Mouse (Mus musculus) lung, adult 18-20 months (tissue): ENCODE measurements around the gene Krtap4-8.
"Not testable (repeated sequence)": the region's sequence is repeated elsewhere in the genome, so short reads cannot be mapped to it uniquely, and the experiment has no call there.

Experiments
- DNase-seq, 2 experiments: peaks; one replicate each; pipeline ENCODE4 v3.0.0; 2022; ENCODE audit warnings: mixed read lengths in 2 of 2

Krtap4-8 gene

GRCm38 (mm10) chr11:99780604-99781003 lies at the start of gene Krtap4-8:
TSS of gene Krtap4-8 (minus strand) at chr11:99780704.
- no peak for DNase-seq

- not testable (repeated sequence) for DNase-seq
Measured at GRCm38 (mm10) chr11:99815566-99815965, 35.1 kb upstream of the Krtap4-8 start, which contains the start of gene Gm11564. TSS of gene Gm11564 (minus strand) at chr11:99815666.

- not testable (repeated sequence) for DNase-seq
Measured at GRCm38 (mm10) chr11:99809792-99810191, 29.3 kb upstream of the Krtap4-8 start, which contains the start of gene Krtap4-13. TSS of gene Krtap4-13 (minus strand) at chr11:99809892.

- DNase-seq = not testable (repeated sequence)
Measured at GRCm38 (mm10) chr11:99804346-99804745, 23.8 kb upstream of the Krtap4-8 start, which contains the start of gene Gm11554. TSS of gene Gm11554 (minus strand) at chr11:99804446.

- not testable (repeated sequence) for DNase-seq
Measured at GRCm38 (mm10) chr11:99798832-99799231, 18.3 kb upstream of the Krtap4-8 start, which contains the start of gene Gm11569. TSS of gene Gm11569 (minus strand) at chr11:99798932.

GRCm38 (mm10) chr11:99793367-99793766 lies 12.9 kb upstream of the Krtap4-8 start, which contains the start of gene Gm11596:
TSS of gene Gm11596 (minus strand) at chr11:99793467.
- DNase-seq = no peak

- not testable (repeated sequence) for DNase-seq
Measured at GRCm38 (mm10) chr11:99784900-99785299, 4.4 kb upstream of the Krtap4-8 start, which contains the start of gene Krtap4-9. TSS of gene Krtap4-9 (plus strand) at chr11:99785200.

- no peak for DNase-seq
Measured at GRCm38 (mm10) chr11:99778401-99778800, 2.1 kb downstream of the Krtap4-8 start.

GRCm38 (mm10) chr11:99772813-99773212 lies 7.7 kb downstream of the Krtap4-8 start, which contains the start of gene Gm11595:
TSS of gene Gm11595 (minus strand) at chr11:99772913.
- DNase-seq = not testable (repeated sequence)

GRCm38 (mm10) chr11:99768410-99768809 lies 12.1 kb downstream of the Krtap4-8 start:
- no peak for DNase-seq

GRCm38 (mm10) chr11:99758877-99759276 lies 21.6 kb downstream of the Krtap4-8 start:
- no peak for DNase-seq

GRCm38 (mm10) chr11:99743985-99744384 lies 36.5 kb downstream of the Krtap4-8 start:
- DNase-seq = peak; percentile 4 to 24

GRCm38 (mm10) chr11:99734190-99734589 lies 46.3 kb downstream of the Krtap4-8 start, which contains the start of gene Gm14180:
TSS of gene Gm14180 (minus strand) at chr11:99734290.
- DNase-seq = no peak
